Mouse (Mus musculus) C2C12 (cell line): ENCODE measurements around the gene Slc16a10. TPM values are rescaled to one million over a fixed set of nuclear protein-coding genes. Genes with fewer than 3 reads are reported as not detected.

ENCODE experiments used
- H3K27me3 ChIP-seq: one replicate; pipeline ENCODE4 v1.6.1; 2011; ENCODE audit not compliant: control insufficient read depth, insufficient read depth, insufficient read length
- H3K36me3 ChIP-seq: one replicate; pipeline ENCODE4 v1.6.1; 2011; ENCODE audit not compliant: control insufficient read depth, insufficient read depth
- H3K4me3 ChIP-seq: one replicate; pipeline ENCODE4 v1.5.1; 2011; ENCODE audit warnings: mild to moderate bottlenecking, control low read depth; ENCODE audit not compliant: poor library complexity, insufficient read depth, severe bottlenecking
- H3K79me2 ChIP-seq: one replicate; pipeline ENCODE4 v1.6.1; 2011; ENCODE audit not compliant: control insufficient read depth, insufficient read depth
- H3K79me3 ChIP-seq: one replicate; pipeline ENCODE4 v1.6.1; 2011; ENCODE audit warnings: low read depth, control low read depth
- H3ac ChIP-seq: one replicate; pipeline ENCODE3; 2011; ENCODE audit warnings: low read depth; ENCODE audit not compliant: control insufficient read depth, insufficient read length
- CEBPB ChIP-seq: IDR thresholded peaks from one replicate; pipeline ENCODE4 v1.6.1; 2011; ENCODE audit warnings: low read depth, mild to moderate bottlenecking, control low read depth, moderate library complexity
- CTCF ChIP-seq: IDR thresholded peaks from one replicate; pipeline ENCODE4 v1.5.1; 2011; ENCODE audit not compliant: control insufficient read depth, insufficient read depth, insufficient read length
- FOSL1 ChIP-seq: IDR thresholded peaks from one replicate; pipeline ENCODE4 v1.8.0; 2011; ENCODE audit warnings: mild to moderate bottlenecking, low read length; ENCODE audit not compliant: poor library complexity, insufficient read depth, severe bottlenecking
- MAX ChIP-seq: IDR thresholded peaks from one replicate; pipeline ENCODE4 v1.6.1; 2011; ENCODE audit warnings: mild to moderate bottlenecking, control low read depth
- MYOD1 ChIP-seq: IDR thresholded peaks from one replicate; pipeline ENCODE4 v1.6.1; 2011; ENCODE audit warnings: low read depth; ENCODE audit not compliant: control insufficient read depth, insufficient read length
- MYOG ChIP-seq: IDR thresholded peaks from one replicate; pipeline ENCODE4 v1.6.1; 2011; ENCODE audit not compliant: control insufficient read depth, insufficient read length; ENCODE audit errors: extremely low read depth
- USF1 ChIP-seq: IDR thresholded peaks from one replicate; pipeline ENCODE4 v1.6.1; 2011; ENCODE audit warnings: low read depth, mild to moderate bottlenecking, control low read depth, moderate library complexity
- polyA plus RNA-seq: library from polyadenylated mRNA; unstranded; fragments of >200 nt; fragmentation: generic; extraction: Trizol; gene quantifications from one replicate; pipeline ENCODE4 v1.2.1, GENCODE M21; 2012; ENCODE audit warnings: missing spikeins

The Slc16a10 gene
- polyA plus RNA-seq, 1 experiment = 1.5 TPM

GRCm38 (mm10) chr10:40169566-40169965 lies 27.5 kb upstream of the Slc16a10 start:
- Histone ChIP-seq H3K4me3 (no peak overlapping the region), H3K79me3 (no peaks in the 10 kb centered on the region), H3K79me2 (no peaks in the 10 kb centered on the region), H3ac (no peak overlapping the region), H3K27me3 (no peaks in the 10 kb centered on the region), H3K36me3 (no peaks in the 10 kb centered on the region)
- TF ChIP-seq MYOG (no peak), MAX (no peak), CEBPB (no peak), FOSL1 (no peak), CTCF (no peak), MYOD1 (no peak), USF1 (no peak)

GRCm38 (mm10) chr10:40169088-40169487 lies 27.0 kb upstream of the Slc16a10 start:
- no peak overlapping the region for H3K4me3 ChIP-seq
- no peak for TF ChIP-seq CTCF
- no peak for TF ChIP-seq FOSL1
- no peak for TF ChIP-seq USF1
- no peak for TF ChIP-seq MAX
- no peak for TF ChIP-seq MYOG
- TF ChIP-seq MYOD1 = no peak
- TF ChIP-seq CEBPB = no peak
- H3K27me3 ChIP-seq = no peaks in the 10 kb centered on the region
- H3K36me3 ChIP-seq = no peaks in the 10 kb centered on the region
- H3K79me3 ChIP-seq = no peaks in the 10 kb centered on the region
- H3K79me2 ChIP-seq = no peaks in the 10 kb centered on the region
- no peak overlapping the region for H3ac ChIP-seq

DNA sequence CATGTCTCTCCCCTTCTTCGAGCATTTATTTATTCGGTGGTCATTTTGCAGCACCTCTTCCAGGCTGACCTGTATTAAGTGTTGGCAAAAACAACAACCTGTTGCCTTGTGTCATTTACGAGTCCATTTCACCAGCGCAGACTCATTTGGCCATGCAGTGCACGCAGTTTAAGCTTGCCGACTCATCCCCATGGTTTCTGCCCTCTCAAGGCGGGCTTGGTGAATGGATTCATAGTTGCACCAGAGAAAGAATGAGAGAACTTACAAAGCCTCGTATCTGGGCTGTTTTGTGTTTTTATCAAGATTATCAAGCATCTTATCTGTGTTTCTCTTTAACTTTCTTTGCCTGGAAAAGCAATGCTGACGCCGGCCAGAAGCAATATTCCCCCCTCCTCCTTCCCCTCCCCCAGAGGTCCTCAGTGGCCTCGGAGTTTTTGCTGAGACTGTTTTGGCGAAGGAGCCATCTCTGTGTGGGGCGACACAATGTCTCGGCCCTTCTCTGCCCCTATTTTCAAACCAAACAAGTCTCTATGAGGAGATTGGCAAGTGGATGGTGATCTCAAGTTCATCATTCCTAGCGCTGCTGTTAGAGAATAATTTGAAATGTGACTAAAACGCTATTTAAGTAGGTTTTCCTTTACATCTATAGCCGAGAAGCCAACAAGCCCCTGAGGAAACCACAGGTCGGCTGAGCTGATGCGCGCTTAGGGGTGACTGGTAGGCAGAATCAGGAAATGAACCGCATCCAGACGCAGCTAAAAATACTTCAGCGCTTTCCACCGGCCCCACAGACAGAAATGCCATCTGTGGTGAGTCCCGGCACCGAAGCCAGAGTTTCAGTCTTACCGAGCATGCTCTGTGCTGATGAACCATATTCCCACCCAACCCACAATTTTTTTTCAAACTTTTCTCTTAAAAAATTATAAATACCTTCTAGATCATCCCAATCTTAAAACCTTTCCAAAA lies 22.6 kb upstream of the Slc16a10 start:
- H3K36me3 ChIP-seq = no peaks in the 10 kb centered on the region
- H3K79me2 ChIP-seq = no peaks in the 10 kb centered on the region
- no peaks in the 10 kb centered on the region for H3K79me3 ChIP-seq
- H3ac ChIP-seq = no peak overlapping the region
- H3K4me3 ChIP-seq = no peak overlapping the region
- no peak for TF ChIP-seq MAX
- no peak for TF ChIP-seq MYOG
- TF ChIP-seq MYOD1 = no peak
- no peak for TF ChIP-seq USF1
- no peak for TF ChIP-seq CTCF
- no peak for TF ChIP-seq FOSL1
- TF ChIP-seq CEBPB = no peak
- H3K27me3 ChIP-seq = no peaks in the 10 kb centered on the region

DNA sequence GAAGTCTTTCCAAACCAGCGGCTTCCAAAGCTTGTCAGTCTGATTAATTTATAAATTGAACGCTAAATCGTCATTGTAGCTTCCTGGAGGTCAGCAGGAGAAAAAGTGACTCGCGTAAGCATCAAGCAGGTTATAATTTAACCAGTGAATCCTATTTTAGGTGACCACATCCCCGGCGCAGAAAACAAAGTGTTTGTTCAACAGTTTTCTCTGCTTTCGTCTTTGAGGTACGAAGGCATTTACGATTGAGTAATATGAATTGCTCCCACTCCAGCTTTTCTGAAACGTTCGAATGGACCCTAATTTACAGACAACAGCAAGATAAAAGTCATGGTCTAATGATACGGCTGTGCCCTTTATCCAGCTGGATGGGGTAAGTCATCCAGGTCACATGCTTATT lies 21.9 kb upstream of the Slc16a10 start:
- no peaks in the 10 kb centered on the region for H3K36me3 ChIP-seq
- no peaks in the 10 kb centered on the region for H3K79me2 ChIP-seq
- no peaks in the 10 kb centered on the region for H3K79me3 ChIP-seq
- no peak for TF ChIP-seq FOSL1
- TF ChIP-seq CTCF = no peak
- TF ChIP-seq MYOG = no peak
- TF ChIP-seq MAX = no peak
- no peak for TF ChIP-seq USF1
- no peak for TF ChIP-seq CEBPB
- no peak for TF ChIP-seq MYOD1
- no peak overlapping the region for H3ac ChIP-seq
- no peak overlapping the region for H3K4me3 ChIP-seq
- H3K27me3 ChIP-seq = no peaks in the 10 kb centered on the region

GRCm38 (mm10) chr10:40163338-40163737 lies 21.3 kb upstream of the Slc16a10 start:
- Histone ChIP-seq H3K79me2 (no peaks in the 10 kb centered on the region), H3ac (no peak overlapping the region), H3K4me3 (no peak overlapping the region), H3K27me3 (no peaks in the 10 kb centered on the region), H3K79me3 (no peaks in the 10 kb centered on the region), H3K36me3 (no peaks in the 10 kb centered on the region)
- TF ChIP-seq CEBPB (no peak), CTCF (no peak), MYOG (no peak), MYOD1 (no peak), MAX (no peak), FOSL1 (no peak)
